Mouse (Mus musculus) myocyte (in vitro differentiated cells): ENCODE measurements around the gene Pkn1.

ENCODE experiments used
- CEBPB ChIP-seq: IDR thresholded peaks from 2 replicates; pipeline ENCODE4 v1.6.1; 2011; ENCODE audit warnings: mild to moderate bottlenecking, moderate library complexity; ENCODE audit not compliant: poor library complexity, insufficient read depth, severe bottlenecking
- E2F4 ChIP-seq: IDR thresholded peaks from one replicate; pipeline ENCODE4 v1.6.1; 2011; ENCODE audit warnings: mild to moderate bottlenecking, control low read depth, moderate library complexity; ENCODE audit not compliant: insufficient read depth
- MAX ChIP-seq: IDR thresholded peaks from one replicate; pipeline ENCODE4 v1.6.1; 2011; ENCODE audit warnings: low read depth, mild to moderate bottlenecking, control low read depth
- MYOD1 ChIP-seq, 3 experiments: IDR thresholded peaks; one replicate each; pipeline ENCODE4 v1.6.1; 2011; ENCODE audit warnings: control low read depth in 2 of 3, low read depth in 2 of 3, mild to moderate bottlenecking in 2 of 3, moderate library complexity in 1 of 3; ENCODE audit not compliant: insufficient read length in 2 of 3, control insufficient read depth in 1 of 3
- MYOG ChIP-seq, 3 experiments: IDR thresholded peaks; one replicate each; pipeline ENCODE4 v1.6.1; 2011; ENCODE audit warnings: control low read depth in 2 of 3, low read depth in 2 of 3, mild to moderate bottlenecking in 2 of 3; ENCODE audit not compliant: insufficient read length in 2 of 3, control insufficient read depth in 1 of 3, insufficient read depth in 1 of 3
- POLR2A ChIP-seq: IDR thresholded peaks from one replicate; pipeline ENCODE4 v1.6.1; 2011; ENCODE audit warnings: low read depth, mild to moderate bottlenecking, control low read depth, moderate library complexity; ENCODE audit not compliant: insufficient read length
- POLR2AphosphoS2 ChIP-seq: IDR thresholded peaks from one replicate; pipeline ENCODE4 v1.6.1; 2011; ENCODE audit warnings: low read depth, control low read depth; ENCODE audit not compliant: insufficient read length
- REST ChIP-seq: IDR thresholded peaks from one replicate; pipeline ENCODE4 v1.6.1; 2011; ENCODE audit warnings: mild to moderate bottlenecking, control low read depth, moderate library complexity; ENCODE audit not compliant: insufficient read depth, insufficient read length
- SRF ChIP-seq: IDR thresholded peaks from one replicate; pipeline ENCODE4 v1.6.1; 2011; ENCODE audit warnings: low read depth; ENCODE audit not compliant: control insufficient read depth, insufficient read length
- TCF12 ChIP-seq: IDR thresholded peaks from one replicate; pipeline ENCODE4 v1.6.1; 2011; ENCODE audit warnings: mild to moderate bottlenecking, control low read depth; ENCODE audit not compliant: poor library complexity, insufficient read depth, severe bottlenecking
- TCF3 ChIP-seq: IDR thresholded peaks from one replicate; pipeline ENCODE4 v1.6.1; 2011; ENCODE audit warnings: low read depth, control low read depth; ENCODE audit not compliant: insufficient read length
- USF1 ChIP-seq: IDR thresholded peaks from one replicate; pipeline ENCODE4 v1.6.1; 2011; ENCODE audit warnings: low read depth, mild to moderate bottlenecking, control low read depth, moderate library complexity

GRCm38 (mm10) chr8:83656043-83656442 is 42.9 kb downstream of the Pkn1 start:
- no peak for TF ChIP-seq POLR2AphosphoS2
- TF ChIP-seq POLR2A: no peak
- TF ChIP-seq TCF12: no peak
- TF ChIP-seq TCF3: no peak
- TF ChIP-seq MYOG (IDR thresholded peaks at IDR 0.05; ENCODE audit: control insufficient read depth in 1 of 3, insufficient read depth in 1 of 3, insufficient read length in 2 of 3, low read depth in 2 of 3): no peak
- no peak for TF ChIP-seq REST
- TF ChIP-seq USF1: no peak
- no peak for TF ChIP-seq MYOD1 (IDR thresholded peaks at IDR 0.05; ENCODE audit: control insufficient read depth in 1 of 3, insufficient read length in 2 of 3, low read depth in 2 of 3)
- TF ChIP-seq SRF: no peak
- no peak for TF ChIP-seq MAX
- no peak for TF ChIP-seq CEBPB
- no peak for TF ChIP-seq E2F4
